Mouse (Mus musculus) intestine, embryonic 15.5 days (tissue): ENCODE measurements at regions not wholly inside any gene's neighbourhood (a gene's known extent, or its start where the extent isn't known, plus 50 kb on each side); places are given as distances from the start of the nearest gene placed in this dataset.
"Not testable (repeated sequence)": the region's sequence is repeated elsewhere in the genome, so short reads cannot be mapped to it uniquely, and the experiment has no call there.

Experiments
- ATAC-seq: fragments of 200-750 bp; cut with Nextera tagmentation; 2 replicates; pipeline ENCODE4 v1.8.0; 2017; ENCODE audit warnings: moderate TSS enrichment, moderate library complexity
- H3K27ac ChIP-seq: fragments of 300-500 bp; sonication (generic); 2 replicates; pipeline ENCODE4 v1.5.1; 2015; ENCODE audit warnings: mild to moderate bottlenecking, inconsistent platforms
- H3K27me3 ChIP-seq: fragments of 300-500 bp; sonication (generic); replicated peaks from 2 replicates; pipeline ENCODE4 v1.6.1; 2015; ENCODE audit warnings: inconsistent platforms
- H3K36me3 ChIP-seq: fragments of 300-500 bp; sonication (generic); 2 replicates; pipeline ENCODE4 v1.6.1; 2015; ENCODE audit warnings: inconsistent platforms
- H3K4me1 ChIP-seq: fragments of 300-500 bp; sonication (generic); replicated peaks from 2 replicates; pipeline ENCODE4 v1.6.1; 2015; ENCODE audit warnings: inconsistent platforms
- H3K4me2 ChIP-seq: fragments of 300-500 bp; sonication (generic); replicated peaks from 2 replicates; pipeline ENCODE4 v1.6.1; 2015; ENCODE audit warnings: mild to moderate bottlenecking, inconsistent platforms
- H3K4me3 ChIP-seq: fragments of 300-500 bp; sonication (generic); replicated peaks from 2 replicates; pipeline ENCODE4 v1.5.1; 2015; ENCODE audit warnings: inconsistent platforms
- H3K9ac ChIP-seq: fragments of 300-500 bp; sonication (generic); 2 replicates; pipeline ENCODE4 v1.6.1; 2015; ENCODE audit warnings: inconsistent platforms
- H3K9me3 ChIP-seq: fragments of 300-500 bp; sonication (generic); 2 replicates; pipeline ENCODE4 v1.6.1; 2016; ENCODE audit warnings: inconsistent platforms
- WGBS: fragments of 180-500 bp; shearing (Covaris S2); methylation state at CpG from one replicate; pipeline ENCODE4 v1.1.7; 2015; 5-methylcytosine and 5-hydroxymethylcytosine counted together

DNA sequence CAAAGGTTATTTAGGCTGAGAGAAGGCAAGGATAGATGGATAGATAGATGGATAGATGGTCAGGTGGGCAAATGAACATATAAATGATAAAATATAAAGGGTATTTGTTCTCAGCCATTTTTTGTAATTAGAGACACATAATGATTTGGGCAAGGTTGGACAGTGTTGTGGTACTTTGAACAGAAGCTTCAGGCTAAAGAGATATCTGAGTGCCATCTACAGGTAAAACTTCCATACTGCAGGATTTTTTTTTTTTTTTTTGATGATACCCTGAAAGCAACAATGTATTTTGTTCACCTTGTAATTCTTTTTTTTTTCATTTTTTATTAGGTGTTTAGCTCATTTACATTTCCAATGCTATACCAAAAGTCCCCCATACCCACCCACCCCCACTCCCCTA is 110.1 kb upstream of the Trabd2b start:
- ATAC-seq, result no peak
- H3K27me3 ChIP-seq, result no peaks in the 10 kb centered on the region
- no peaks in the 10 kb centered on the region for H3K9me3 ChIP-seq
- H3K9ac ChIP-seq, result no peak overlapping the region
- H3K27ac ChIP-seq, result no peak overlapping the region
- no peak overlapping the region for H3K4me2 ChIP-seq
- H3K36me3 ChIP-seq, result no peaks in the 10 kb centered on the region
- no peak overlapping the region for H3K4me3 ChIP-seq
- no peaks in the 10 kb centered on the region for H3K4me1 ChIP-seq

DNA sequence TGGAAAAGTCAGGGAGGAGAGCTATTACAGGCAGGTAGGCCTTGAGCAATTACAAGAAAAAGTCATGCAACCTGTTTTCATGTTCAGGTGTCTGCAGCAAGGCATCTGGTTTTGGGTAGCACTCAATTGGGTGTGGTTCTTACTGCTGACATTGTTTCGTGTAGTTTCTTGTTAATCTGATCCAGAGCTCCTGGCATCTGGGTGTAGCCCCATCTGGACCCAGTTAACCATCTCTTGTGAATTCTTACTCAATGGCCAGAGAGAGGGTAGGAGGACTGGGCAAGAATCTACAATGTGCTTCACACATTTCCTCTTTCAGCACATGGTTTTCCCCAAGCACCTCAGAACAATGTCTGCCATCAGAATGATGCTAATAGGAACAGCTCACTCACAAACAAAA is 108.0 kb upstream of the Trabd2b start:
- not testable (repeated sequence) for H3K27me3 ChIP-seq, H3K27ac ChIP-seq, ATAC-seq, H3K36me3 ChIP-seq, H3K4me3 ChIP-seq, H3K4me1 ChIP-seq, H3K9me3 ChIP-seq, H3K9ac ChIP-seq, H3K4me2 ChIP-seq
- 37% methylated on average over 1 of the region's 1 CpGs for WGBS

DNA sequence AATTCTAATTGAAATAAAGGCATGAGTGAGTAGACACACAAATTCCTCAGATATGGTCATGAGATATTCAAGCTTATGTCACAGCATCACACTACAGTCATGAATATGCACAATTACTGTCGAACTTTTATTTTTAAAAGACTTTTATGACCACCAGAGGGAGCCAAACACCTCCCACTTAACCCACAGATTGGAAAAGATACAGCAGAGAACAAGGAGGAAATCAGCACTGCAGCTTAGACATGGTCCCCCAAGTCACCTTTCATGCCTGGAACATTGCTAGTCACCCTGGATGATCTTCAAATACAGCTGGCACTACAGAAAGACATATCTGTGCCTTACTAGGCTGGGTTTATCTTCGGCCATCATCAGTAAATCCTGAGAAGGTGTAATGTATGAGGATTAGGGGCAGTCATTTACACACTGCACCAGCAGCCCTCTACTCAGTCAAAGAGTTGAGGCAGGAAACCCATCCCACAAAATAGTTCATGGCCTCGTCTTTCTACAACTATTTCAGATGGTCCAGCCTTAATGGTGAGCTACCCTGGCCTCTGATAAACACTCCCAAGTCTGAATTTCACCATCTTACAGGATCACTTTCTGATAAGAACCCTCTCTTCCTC is 106.0 kb upstream of the Trabd2b start:
- Histone ChIP-seq H3K36me3 (no peaks in the 10 kb centered on the region), H3K4me1 (no peaks in the 10 kb centered on the region), H3K9ac (no peak overlapping the region), H3K27ac (no peak overlapping the region), H3K9me3 (no peaks in the 10 kb centered on the region), H3K27me3 (no peaks in the 10 kb centered on the region), H3K4me2 (no peak overlapping the region), H3K4me3 (no peak overlapping the region)
- no peak for ATAC-seq
- 49% methylated on average over 3 of the region's 3 CpGs for WGBS

DNA sequence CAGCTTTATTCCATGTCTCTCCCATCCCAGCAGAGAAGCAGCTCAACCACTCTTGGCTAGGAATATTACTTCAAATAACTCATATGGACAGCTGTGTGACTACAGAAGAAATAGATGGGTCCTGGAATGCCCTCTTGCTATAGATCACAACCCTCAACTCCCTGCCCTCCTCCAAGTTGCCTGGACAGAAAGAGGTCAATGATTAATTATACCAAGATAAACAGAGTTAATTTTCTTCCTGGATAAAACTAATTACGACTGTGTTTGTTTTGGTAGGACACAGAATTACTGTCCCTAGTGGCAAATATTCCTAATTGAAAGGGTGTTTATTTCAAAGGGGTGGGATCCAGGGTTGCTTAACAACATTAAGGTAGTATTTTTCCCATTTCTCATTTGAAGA is 101.9 kb upstream of the Trabd2b start:
- H3K36me3 ChIP-seq, result no peaks in the 10 kb centered on the region
- no peaks in the 10 kb centered on the region for H3K27me3 ChIP-seq
- no peaks in the 10 kb centered on the region for H3K4me1 ChIP-seq
- 7% methylated on average over 1 of the region's 1 CpGs for WGBS
- no peaks in the 10 kb centered on the region for H3K9me3 ChIP-seq
- no peak overlapping the region for H3K27ac ChIP-seq
- H3K9ac ChIP-seq, result no peak overlapping the region
- H3K4me2 ChIP-seq, result no peak overlapping the region
- no peak overlapping the region for H3K4me3 ChIP-seq
- ATAC-seq, result no peak

DNA sequence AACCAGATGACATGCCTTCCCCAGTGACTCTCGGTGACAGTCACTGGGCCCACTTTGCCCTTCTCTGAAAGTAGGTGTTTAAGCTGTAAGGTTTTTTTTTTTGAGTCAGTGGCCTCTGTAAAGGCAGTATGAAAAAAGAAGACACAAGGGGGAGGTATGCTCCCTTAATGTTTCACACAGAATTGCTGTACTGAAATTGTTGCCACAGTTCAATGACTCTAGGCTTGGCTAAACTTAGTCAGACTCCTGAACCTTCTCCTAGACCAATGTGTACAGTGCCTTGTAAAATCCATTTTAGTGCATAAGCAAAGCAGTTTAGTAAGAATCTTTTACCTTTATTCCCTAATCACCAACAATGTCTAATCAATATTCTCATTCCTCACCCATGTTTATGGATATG is 99.0 kb upstream of the Trabd2b start:
- no peak for ATAC-seq

DNA sequence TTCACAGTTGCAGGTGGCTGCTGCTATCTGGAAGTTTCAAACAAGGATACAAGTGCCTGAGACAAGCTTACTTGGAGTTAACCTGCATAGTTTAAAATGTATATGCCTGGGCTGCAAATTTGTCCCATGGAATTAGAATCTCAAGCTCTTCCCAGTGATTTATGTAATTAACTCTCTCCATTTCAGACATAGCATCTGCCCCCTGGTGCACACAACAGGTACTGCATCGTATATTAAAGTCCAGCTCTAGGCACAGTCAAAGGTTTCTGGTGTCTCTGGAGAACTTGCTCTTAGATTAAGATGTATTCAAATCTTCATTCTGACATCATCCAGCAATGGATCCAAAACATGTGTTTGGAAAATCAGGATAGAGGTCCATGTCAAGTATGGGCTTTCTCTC is 98.0 kb upstream of the Trabd2b start:
- WGBS, result 4% methylated on average over 1 of the region's 1 CpGs
- H3K4me2 ChIP-seq, result no peak overlapping the region
- H3K9ac ChIP-seq, result no peak overlapping the region
- H3K27ac ChIP-seq, result no peak overlapping the region
- ATAC-seq, result no peak
- H3K4me1 ChIP-seq, result no peaks in the 10 kb centered on the region
- no peak overlapping the region for H3K4me3 ChIP-seq
- H3K27me3 ChIP-seq, result no peaks in the 10 kb centered on the region
- H3K36me3 ChIP-seq, result no peaks in the 10 kb centered on the region
- no peaks in the 10 kb centered on the region for H3K9me3 ChIP-seq

More for the DNA sequence above, 99.0 kb upstream of the Trabd2b start:
- H3K4me3 ChIP-seq, result no peak overlapping the region
- no peak overlapping the region for H3K4me2 ChIP-seq
- 69% methylated on average over 1 of the region's 1 CpGs for WGBS
- no peak overlapping the region for H3K27ac ChIP-seq
- H3K36me3 ChIP-seq, result no peaks in the 10 kb centered on the region
- no peaks in the 10 kb centered on the region for H3K4me1 ChIP-seq
- no peaks in the 10 kb centered on the region for H3K27me3 ChIP-seq
- H3K9ac ChIP-seq, result no peak overlapping the region
- no peaks in the 10 kb centered on the region for H3K9me3 ChIP-seq

DNA sequence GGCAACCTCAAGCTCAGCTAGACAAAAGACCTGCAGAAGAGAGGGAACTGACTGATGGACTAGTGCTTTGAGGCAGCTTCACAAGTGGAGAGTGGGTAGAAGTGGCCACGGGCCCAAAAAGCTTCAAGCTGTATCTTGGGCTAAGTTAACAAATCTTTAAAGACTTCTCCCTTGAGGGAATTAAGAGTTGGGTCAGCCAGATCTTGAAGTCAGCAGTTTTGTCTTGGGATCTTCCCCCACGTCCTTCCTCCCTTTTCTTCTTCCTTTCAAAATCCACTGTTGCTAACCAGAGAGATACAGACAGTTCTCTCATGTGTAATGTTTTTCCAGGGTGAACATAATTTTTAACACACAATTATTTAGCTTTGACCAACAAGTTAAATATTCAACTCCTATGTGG is 91.5 kb upstream of the Trabd2b start:
- H3K27ac ChIP-seq, result no peak overlapping the region
- H3K9ac ChIP-seq, result no peak overlapping the region
- 65% methylated on average over 2 of the region's 2 CpGs for WGBS
- H3K4me3 ChIP-seq, result no peak overlapping the region
- no peaks in the 10 kb centered on the region for H3K27me3 ChIP-seq
- no peak for ATAC-seq
- H3K9me3 ChIP-seq, result no peaks in the 10 kb centered on the region
- no peaks in the 10 kb centered on the region for H3K4me1 ChIP-seq
- no peak overlapping the region for H3K4me2 ChIP-seq
- no peaks in the 10 kb centered on the region for H3K36me3 ChIP-seq

DNA sequence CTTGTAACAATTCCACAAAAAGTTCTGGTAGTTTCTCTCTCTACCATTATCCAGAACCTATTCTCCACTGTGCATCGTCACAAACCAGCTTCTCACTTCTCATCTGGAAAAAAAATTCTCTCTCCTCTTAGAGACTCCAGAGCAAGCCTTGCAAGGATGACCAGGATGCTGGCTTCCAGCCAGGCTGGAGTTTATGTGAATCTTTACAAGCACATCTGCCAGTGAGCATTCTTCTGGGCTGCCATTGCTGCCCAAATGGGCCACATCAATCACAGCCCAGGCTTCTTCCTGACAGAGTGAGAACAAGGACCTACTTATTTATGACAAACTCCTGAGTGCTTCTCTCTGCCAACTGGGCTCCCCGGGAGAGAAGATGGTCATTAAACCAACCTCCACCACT is 91.0 kb upstream of the Trabd2b start:
- no peak for ATAC-seq
- no peak overlapping the region for H3K9ac ChIP-seq
- no peak overlapping the region for H3K4me2 ChIP-seq
- no peak overlapping the region for H3K4me3 ChIP-seq
- no peaks in the 10 kb centered on the region for H3K4me1 ChIP-seq
- H3K27ac ChIP-seq, result no peak overlapping the region
- no peaks in the 10 kb centered on the region for H3K27me3 ChIP-seq
- 34% methylated on average over 2 of the region's 2 CpGs for WGBS
- H3K9me3 ChIP-seq, result no peaks in the 10 kb centered on the region
- H3K36me3 ChIP-seq, result no peaks in the 10 kb centered on the region

DNA sequence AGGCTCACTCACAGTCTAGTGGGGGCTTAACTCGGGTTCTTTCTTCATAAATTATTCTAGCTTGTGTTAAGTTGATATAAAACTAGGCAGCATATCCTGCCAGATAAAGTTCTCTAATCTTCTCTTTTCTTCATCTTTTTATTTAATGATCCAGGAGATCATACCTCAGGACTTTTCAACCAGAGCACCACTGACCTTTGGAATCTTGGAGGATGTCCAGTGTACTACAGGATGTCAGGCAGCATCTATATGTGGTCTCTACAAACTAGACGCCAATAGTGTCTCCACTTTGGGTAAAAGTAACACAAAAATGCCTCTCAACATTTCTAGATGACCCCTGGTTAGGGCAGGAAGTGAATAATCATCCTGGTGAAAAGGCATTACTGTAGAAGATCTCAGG is 89.4 kb upstream of the Trabd2b start:
- no peak for ATAC-seq
- Histone ChIP-seq H3K4me2 (no peak overlapping the region), H3K27ac (no peak overlapping the region)

DNA sequence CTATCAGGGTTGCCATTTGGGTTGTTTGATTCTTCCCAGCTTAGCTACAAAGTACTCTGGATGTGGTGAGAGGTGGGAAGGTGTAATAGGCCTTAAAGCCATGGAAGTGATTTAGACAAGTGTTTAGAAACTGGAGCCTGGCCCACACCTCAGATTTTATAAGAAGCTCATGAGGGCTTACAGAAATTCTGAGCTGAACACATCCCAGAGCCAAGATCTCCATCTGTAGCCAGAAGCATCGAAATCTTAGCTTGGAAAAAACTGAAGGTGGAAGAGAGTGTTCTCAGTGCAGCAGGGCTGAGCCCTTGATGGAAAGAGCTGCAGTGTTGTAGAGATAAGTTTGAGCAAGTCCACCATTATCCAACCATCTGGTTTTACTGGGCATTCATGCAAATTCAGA is 86.4 kb upstream of the Trabd2b start:
- Histone ChIP-seq H3K4me2 (no peak overlapping the region), H3K4me3 (no peak overlapping the region), H3K36me3 (no peaks in the 10 kb centered on the region), H3K4me1 (no peaks in the 10 kb centered on the region), H3K9ac (no peak overlapping the region), H3K9me3 (no peaks in the 10 kb centered on the region), H3K27ac (no peak overlapping the region), H3K27me3 (no peaks in the 10 kb centered on the region)
- ATAC-seq, result no peak
- WGBS, result 63% methylated on average over 1 of the region's 1 CpGs

More for the DNA sequence above, 89.4 kb upstream of the Trabd2b start:
- Histone ChIP-seq H3K9ac (no peak overlapping the region), H3K9me3 (no peaks in the 10 kb centered on the region), H3K4me3 (no peak overlapping the region), H3K4me1 (no peaks in the 10 kb centered on the region), H3K27me3 (no peaks in the 10 kb centered on the region), H3K36me3 (no peaks in the 10 kb centered on the region)
- 74% methylated on average over 2 of the region's 2 CpGs for WGBS

DNA sequence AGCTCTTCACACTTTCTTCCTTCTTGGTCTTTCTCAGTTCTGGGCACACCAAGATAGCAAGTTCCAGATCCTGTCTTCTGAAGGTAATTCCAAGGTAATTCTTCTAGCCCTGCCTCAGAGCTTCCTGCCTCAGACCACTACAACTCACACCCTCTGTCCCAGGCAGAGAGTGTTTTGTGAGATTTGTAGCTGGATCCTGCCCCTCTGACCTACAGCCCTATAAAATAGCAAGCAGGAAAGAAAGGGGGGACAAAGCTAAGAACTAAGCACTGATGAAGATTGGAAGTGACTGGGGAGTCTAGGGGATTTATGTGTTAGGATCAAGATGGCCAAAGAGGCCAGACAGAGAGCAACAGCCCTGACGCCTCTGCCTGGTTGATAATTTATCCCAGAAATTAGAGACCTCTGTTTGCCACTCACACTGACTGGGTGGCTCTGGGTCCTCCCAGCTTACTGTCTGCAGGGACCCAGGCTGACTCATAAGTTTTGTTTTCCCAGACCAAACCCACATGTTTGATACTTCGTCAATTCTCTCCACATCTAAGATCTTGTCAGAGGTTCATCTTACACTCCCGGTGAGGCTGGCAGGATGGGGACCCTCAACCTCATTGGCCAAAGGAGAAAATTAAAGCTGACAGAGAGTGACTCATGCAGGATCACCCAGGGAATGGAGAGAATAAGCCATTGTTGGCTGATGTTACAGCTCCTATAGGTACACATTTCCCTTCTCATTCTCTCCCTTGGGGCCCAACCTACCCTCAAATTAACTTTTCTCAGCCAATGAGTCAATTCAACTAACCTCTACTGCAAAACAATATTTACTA is 84.8 kb upstream of the Trabd2b start:
- H3K27ac ChIP-seq, result no peak overlapping the region
- H3K9me3 ChIP-seq, result no peaks in the 10 kb centered on the region
- no peak for ATAC-seq
- 46% methylated on average over 3 of the region's 3 CpGs for WGBS
- no peak overlapping the region for H3K9ac ChIP-seq
- H3K36me3 ChIP-seq, result no peaks in the 10 kb centered on the region
- no peaks in the 10 kb centered on the region for H3K4me1 ChIP-seq
- H3K27me3 ChIP-seq, result no peaks in the 10 kb centered on the region
- H3K4me2 ChIP-seq, result no peak overlapping the region
- no peak overlapping the region for H3K4me3 ChIP-seq

DNA sequence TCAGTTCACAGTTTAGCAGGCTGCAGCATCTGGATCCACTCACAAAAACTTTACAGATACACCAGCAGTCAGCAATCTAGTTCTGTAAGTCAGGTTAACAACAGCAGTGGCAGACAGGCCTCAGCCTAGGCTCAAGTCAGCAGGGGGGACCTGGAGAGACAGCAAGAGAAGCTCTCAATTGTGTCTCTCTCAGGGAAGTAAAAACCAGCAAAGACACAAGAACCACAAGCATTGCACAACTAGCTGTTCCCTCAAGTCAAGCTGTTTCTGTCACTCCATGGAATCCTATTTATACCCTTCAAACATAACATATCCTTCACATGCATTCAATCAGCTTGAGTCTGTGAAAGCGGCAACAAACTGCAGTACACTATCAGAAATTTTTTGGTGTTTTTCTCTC is 76.5 kb upstream of the Trabd2b start:
- Histone ChIP-seq H3K9ac (no peak overlapping the region), H3K27me3 (no peaks in the 10 kb centered on the region), H3K27ac (no peak overlapping the region), H3K4me3 (no peak overlapping the region), H3K4me2 (no peak overlapping the region), H3K9me3 (no peaks in the 10 kb centered on the region), H3K4me1 (no peaks in the 10 kb centered on the region), H3K36me3 (no peaks in the 10 kb centered on the region)
- 87% methylated on average over 1 of the region's 1 CpGs for WGBS
- ATAC-seq, result no peak

DNA sequence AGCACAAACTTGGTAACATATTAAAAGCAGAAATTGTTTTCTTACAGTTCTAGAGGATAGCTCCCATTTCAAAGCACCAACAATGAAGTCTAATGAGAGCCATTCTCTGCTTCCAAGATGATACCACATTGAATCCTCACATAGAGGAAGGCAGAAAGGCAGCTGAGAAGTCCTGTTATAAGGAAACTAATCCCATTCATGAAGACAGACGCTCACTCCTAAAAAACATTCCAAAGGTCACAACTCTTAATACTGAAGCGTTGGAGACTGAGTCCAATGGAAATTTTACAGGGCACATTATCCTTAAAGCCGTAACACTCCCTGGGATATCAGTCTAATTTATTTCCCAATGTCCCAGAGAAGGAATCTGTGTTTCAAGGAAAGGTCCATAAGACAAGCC is 75.4 kb upstream of the Trabd2b start:
- WGBS, result 40% methylated on average over 3 of the region's 3 CpGs
- Histone ChIP-seq H3K9me3 (no peaks in the 10 kb centered on the region), H3K27me3 (no peaks in the 10 kb centered on the region)

More for the DNA sequence above, 75.4 kb upstream of the Trabd2b start:
- ATAC-seq, result no peak
- no peak overlapping the region for H3K9ac ChIP-seq
- no peaks in the 10 kb centered on the region for H3K4me1 ChIP-seq
- no peaks in the 10 kb centered on the region for H3K36me3 ChIP-seq
- H3K4me3 ChIP-seq, result no peak overlapping the region
- H3K4me2 ChIP-seq, result no peak overlapping the region
- H3K27ac ChIP-seq, result no peak overlapping the region
